Mouse (Mus musculus): ENCODE data around the gene Parp14.

The Parp14 gene

DNA sequence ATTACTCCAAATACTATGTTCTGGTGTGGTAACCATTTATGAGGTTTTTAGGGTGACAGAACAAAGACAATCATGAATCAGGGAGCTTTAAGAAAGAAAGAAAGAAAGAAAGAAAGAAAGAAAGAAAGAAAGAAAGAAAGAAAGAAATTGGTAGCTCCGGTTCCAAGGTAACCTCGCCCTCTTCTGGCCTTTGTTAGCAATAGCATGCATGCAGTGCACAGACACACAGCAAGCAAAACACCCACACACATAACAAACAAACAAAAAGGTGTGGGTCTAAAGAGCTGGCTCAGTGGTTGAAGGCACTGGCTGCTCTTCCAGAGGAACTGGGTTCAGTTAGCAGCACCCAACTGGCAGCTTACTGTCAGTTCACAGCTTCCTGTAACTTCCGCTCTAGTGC, 19.3 kb upstream of the Parp14 start:
- ChIA-PET CTCF (interaction anchor here (0.6 to 2.0 kb wide), 27 partner anchors 10 to 439 kb away, joined by 3 to 10 read pairs (median 4); partner anchors contain the start of genes Sema5b (in 2 of the 4) and Parp14 (in 1 of the 4)), POLR2A (interaction anchor here in 3 of 4 experiments (0.6 to 9.9 kb wide), 17 partner anchors 11 to 181 kb away, joined by 3 to 63 read pairs (median 3); partner anchors contain the start of genes Ccdc58 (in 1 of the 3), Dtx3l (in 1 of the 3) and Fam162a (in 1 of the 3))

DNA sequence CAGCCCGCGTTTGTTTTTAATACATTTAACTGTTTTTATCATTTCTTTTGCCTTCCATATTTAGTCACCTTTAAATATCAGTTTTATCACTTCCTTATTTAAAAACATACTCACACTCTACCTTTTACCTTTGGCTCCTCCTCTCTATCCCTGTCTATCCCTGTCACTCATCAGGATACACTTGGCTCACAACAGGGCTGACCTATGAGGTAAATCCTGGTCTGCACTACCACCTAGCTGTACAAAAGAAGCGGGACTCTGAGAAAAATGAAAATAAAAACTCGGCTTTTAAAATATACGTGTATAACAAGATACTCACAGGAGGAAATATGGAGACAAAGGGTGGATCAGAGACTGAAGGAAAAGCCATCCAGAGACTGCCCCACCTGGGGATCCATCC, 17.6 kb upstream of the Parp14 start:
- ChIA-PET CTCF (interaction anchor here (0.6 to 2.4 kb wide), 6 partner anchors 8 to 349 kb away, joined by 3 to 7 read pairs (median 4); partner anchors contain the start of gene Dtx3l (in 1 of the 4)), POLR2A (interaction anchor here in 3 of 4 experiments (0.7 to 9.9 kb wide), 11 partner anchors 8 to 324 kb away, joined by 3 to 63 read pairs (median 5); partner anchors contain the start of gene Parp14 (in 1 of the 3))

DNA sequence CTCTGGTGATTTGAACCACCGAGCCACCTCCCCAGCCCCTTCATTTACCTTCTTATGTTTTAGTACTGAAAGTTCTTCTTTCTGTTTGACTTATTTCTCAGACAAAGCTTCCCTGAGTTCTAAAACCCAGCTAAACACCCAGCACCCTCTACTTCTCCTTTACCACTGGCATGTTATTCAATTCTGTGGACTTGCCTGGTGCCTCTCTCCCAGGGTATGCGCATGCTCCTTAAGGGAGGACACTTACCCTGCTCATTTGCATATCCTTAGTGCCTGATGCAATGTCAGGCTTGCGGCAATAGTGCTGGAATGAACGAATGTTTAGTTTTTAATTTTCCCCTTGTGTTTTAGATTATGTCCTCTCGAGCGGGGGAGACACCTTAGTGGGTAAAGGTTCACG, 16.8 kb upstream of the Parp14 start:
- POLR2A ChIA-PET = interaction anchor here (0.5 to 9.9 kb wide), 38 partner anchors 8 to 469 kb away, joined by 3 to 63 read pairs (median 4); partner anchors contain the start of genes Parp14 (in 2 of the 4), Hspbap1 (in 1 of the 4) and Parp9 (in 1 of the 4)
- CTCF ChIA-PET = interaction anchor here (0.6 to 2.4 kb wide), 7 partner anchors 8 to 348 kb away, joined by 3 to 7 read pairs (median 3); partner anchors contain the start of gene Dtx3l (in 1 of the 4)

DNA sequence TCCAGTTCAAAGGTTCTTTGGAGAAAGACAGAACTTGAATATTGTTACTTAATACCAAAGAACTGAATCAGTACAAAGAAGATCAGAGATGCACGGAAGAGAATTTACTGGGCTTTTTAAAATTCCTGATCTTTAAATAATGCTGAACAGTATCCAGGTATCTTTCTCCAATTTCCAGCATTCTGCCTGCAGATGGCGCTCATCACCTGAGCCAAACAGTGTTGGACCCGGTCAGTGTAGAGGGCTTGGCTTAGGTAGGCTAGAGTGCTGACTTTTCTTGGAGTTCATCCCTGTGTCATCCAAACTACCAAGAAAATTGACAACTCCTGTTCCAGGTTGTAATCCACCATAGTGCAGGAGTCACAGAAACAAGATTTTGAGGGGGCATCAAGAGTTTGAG, 3.1 kb upstream of the Parp14 start:
- ChIA-PET CTCF (no interaction called here), POLR2A (no interaction called here)

DNA sequence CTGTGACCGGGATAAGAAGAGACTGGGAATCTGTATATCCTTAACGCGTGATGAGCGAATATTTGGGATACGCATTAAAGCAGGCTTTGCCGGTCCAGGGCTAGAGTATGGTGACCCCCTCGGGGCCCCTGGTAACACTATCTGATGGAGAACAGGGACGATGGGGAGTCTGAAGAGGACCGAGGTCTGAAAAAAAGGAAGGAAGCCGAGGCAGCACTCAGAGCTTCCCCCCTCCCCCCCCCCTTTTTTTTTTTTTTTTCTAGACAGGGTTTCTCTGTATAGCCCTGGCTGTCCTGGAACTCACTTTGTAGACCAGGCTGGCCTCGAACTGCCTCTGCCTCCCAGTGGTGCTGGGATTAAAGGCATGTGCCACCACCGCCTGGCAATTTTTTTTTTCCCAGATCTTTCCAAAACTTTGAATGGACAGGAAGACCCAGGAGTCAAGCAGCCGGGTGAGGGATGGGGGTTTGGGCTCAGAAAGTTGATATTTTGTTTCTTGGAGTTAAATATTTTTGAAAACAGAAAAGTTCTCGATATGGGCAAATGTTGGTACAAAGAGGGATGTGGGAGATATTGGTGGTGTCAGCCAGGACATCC, 1.2 kb upstream of the Parp14 start:
- ChIA-PET POLR2A (interaction anchor here in 1 of 4 experiments (0.5 to 4.3 kb wide), 7 partner anchors 11 to 96 kb away, joined by 3 to 15 read pairs (median 3); no protein-coding TSS in a partner anchor), CTCF (interaction anchor here in 2 of 4 experiments (0.6 to 0.7 kb wide), 4 partner anchors 40 to 869 kb away, joined by 3 to 4 read pairs (median 3); no protein-coding TSS in a partner anchor)

DNA sequence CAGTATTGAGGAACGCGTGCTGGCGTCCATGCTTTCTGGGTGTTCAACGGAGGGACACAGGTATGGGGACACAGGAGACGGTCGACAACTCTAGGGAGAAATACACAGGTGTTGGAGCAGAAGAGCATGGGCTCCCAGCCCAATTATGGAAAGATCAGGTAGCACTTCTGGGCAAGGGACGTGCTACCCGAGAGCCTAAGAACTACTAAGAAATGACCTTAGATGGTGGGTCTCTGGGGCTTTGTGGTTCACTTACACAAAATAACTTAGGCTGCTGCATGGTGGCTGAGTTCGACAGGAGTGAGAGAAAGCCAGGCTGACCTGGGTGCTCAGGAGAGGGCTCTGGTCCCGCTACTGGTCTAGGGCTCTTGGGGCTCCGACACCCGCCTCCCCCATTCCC, 554 bp upstream of the Parp14 start:
- ChIA-PET CTCF (interaction anchor here (0.6 to 1.5 kb wide), 13 partner anchors 19 to 870 kb away, joined by 3 to 7 read pairs (median 4); no protein-coding TSS in a partner anchor), POLR2A (interaction anchor here in 3 of 4 experiments (0.7 to 4.3 kb wide), 10 partner anchors 11 to 363 kb away, joined by 3 to 15 read pairs (median 4); no protein-coding TSS in a partner anchor)

DNA sequence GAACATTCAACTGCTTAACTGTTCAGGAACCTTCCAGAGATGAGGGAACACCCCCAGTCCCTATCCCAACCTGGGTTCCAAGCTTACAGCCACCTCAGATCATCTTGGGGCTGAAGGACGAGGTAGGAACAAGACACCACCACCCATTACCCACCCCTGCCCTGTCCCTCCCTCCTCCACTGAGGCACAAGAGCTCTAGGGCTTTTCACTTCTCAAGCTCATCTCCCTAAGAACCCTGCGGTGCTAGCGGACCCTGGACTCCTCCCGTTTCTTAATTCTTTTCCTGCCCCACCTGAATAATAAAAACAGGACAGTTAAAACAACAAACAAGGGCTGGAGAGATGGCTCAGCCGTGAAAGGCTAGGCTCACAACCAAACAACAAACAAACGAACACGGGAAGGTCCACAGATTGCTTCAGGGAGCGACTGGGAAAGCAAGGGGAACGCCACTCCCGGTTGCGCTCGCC, 730 bp downstream of the Parp14 start:
- ChIA-PET CTCF (interaction anchor here in 2 of 4 experiments (0.8 to 1.5 kb wide), 4 partner anchors 9 to 43 kb away, joined by 3 to 5 read pairs (median 3); no protein-coding TSS in a partner anchor), POLR2A (interaction anchor here (0.5 to 4.3 kb wide), 23 partner anchors 9 to 1700 kb away, joined by 3 to 15 read pairs (median 4); partner anchors contain the start of gene Hspbap1 (in 1 of the 4))

DNA sequence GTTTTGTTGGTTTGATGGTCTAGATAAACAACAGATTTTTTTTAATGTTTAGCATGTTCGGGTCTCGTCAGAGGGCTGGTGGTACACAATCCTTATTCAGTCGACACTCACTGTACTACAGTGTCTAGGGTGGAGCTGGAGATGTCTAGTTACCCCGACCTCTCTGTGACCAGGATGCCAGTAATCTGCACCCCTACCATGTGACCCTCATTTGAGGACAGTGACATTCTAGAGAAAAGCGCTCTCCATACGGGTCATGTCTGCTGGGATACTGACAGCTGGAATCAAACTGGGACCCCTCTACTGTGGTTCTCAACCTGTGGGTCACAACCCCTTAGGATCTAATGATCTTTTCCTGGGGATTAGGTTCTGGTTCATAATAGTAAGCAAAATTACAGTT, 1.7 kb downstream of the Parp14 start:
- POLR2A ChIA-PET = interaction anchor here in 2 of 4 experiments (1.0 to 4.3 kb wide), 8 partner anchors 8 to 97 kb away, joined by 3 to 15 read pairs (median 4); no protein-coding TSS in a partner anchor
- CTCF ChIA-PET = no interaction called here

DNA sequence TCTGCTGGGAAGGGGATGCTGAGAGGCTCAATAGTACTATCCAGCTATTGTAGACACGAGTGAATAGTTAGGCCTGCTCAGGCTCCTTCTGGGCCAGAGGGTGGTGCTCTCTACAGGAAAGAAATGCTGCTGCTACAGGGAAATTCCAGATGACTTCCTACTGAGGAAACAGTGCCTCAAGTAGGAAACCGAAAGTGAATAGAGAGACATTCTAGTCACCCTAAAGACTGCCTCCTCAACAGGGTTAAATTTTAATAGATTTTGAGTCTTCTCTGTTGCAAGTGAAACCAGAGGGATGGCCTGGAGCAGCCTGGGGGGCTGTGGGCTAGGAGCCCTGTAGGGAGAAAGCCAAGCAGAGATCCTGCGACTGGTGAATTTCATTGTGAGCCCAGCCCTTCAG, 2.2 kb downstream of the Parp14 start:
- POLR2A ChIA-PET = interaction anchor here in 1 of 4 experiments (0.9 to 1.2 kb wide), 3 partner anchors 9 to 97 kb away, joined by 3 to 4 read pairs (median 3); no protein-coding TSS in a partner anchor

DNA sequence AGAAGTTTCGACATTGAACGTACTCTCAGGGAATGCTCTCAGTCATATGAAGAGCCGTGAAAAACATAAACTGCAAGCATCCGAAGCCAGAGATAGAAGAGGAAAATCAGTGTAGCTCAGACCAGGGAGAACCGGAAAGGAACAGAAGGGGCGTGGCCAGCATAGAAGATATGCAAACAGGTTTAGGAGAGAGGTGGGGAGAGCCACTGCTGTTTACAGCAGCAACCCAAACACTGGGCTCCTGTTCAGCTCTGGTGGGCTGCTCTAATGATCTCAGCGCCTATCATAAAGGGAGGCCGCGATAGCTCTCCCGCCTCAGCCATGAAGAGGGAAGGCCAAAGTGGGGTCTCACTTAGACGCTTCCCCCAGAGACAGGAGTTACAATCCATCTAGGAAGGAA, 3.6 kb downstream of the Parp14 start:
- POLR2A ChIA-PET = interaction anchor here in 3 of 4 experiments (0.6 to 2.3 kb wide), 14 partner anchors 9 to 232 kb away, joined by 3 to 11 read pairs (median 4); partner anchors contain the start of gene Parp9 (in 1 of the 3)

More for the DNA sequence above, 2.2 kb downstream of the Parp14 start:
- CTCF ChIA-PET = interaction anchor here in 2 of 4 experiments (0.5 to 0.8 kb wide), 2 partner anchors 68 to 839 kb away, joined by 4 to 9 read pairs; no protein-coding TSS in a partner anchor

DNA sequence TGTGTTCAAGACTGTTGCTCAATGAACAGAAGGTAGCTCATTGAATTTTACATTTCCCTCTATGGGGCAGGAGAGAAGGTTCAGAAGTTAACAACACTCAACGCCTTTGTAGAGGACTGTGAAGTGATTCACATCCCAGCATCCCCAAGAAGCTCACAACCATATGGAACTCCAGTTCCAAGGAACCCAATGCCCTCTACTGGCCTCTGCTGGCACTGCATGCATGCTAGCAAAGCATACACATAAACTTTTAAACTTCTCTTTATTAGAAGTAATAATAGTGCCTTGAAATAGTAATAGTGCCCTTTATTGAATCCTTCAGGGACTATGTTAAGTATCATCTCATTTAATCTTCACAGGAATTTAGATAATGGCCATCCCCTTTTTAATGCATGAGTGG, 9.3 kb downstream of the Parp14 start:
- ChIA-PET CTCF (interaction anchor here (0.6 to 3.0 kb wide), 35 partner anchors 8 to 630 kb away, joined by 3 to 13 read pairs (median 3); partner anchors contain the start of genes Parp9 (in 1 of the 4) and Sema5b (in 1 of the 4)), POLR2A (interaction anchor here in 3 of 4 experiments (0.7 to 2.4 kb wide), 13 partner anchors 9 to 88 kb away, joined by 3 to 15 read pairs (median 4); partner anchors contain the start of gene Parp14 (in 1 of the 3))

More for the DNA sequence above, 3.6 kb downstream of the Parp14 start:
- CTCF ChIA-PET = interaction anchor here in 2 of 4 experiments (0.6 to 1.0 kb wide), 2 partner anchors 11 to 13 kb away, joined by 3 read pairs; no protein-coding TSS in a partner anchor

DNA sequence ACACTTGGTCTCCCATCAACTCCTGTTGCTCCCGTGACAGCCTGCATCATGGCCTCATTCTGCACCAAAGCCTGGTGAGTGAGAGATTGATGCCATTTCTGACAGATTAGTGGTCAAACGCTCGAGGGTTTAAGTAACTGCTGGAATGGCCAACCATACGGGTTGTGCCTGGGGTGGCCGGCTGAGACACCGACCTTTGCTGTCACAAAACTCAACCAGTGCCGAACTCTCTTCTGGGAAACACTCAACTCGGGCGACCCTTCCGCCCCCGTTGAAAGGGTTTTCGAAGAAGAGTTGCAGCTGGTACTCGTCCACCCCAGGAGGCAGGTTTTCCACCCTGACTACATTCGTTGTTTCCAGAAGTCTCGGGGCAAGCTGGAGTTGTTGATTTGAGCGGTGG, 11.1 kb downstream of the Parp14 start:
- CTCF ChIA-PET = interaction anchor here in 2 of 4 experiments (0.8 to 2.6 kb wide), 4 partner anchors 30 to 127 kb away, joined by 3 to 10 read pairs (median 6); partner anchors contain the start of gene Dtx3l (in 1 of the 2)

DNA sequence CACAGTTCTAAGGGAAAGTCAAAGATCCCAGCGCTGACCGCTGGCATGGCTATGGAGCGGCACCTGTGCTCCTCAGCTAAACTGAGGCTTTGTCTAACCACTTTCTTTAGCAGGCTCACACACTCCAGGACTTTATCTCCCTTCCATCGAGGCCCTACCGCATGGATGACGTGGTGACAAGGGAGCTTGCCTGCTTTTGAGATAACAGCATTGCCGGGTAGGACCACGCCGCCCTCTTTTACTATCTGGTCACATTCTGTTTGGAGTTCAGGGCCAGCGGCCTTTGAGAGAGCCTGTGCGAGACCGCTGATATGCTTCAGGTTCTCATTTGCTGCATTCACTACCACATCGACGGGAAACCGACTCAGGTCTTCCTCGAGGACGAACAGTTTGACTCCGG, 14.6 kb downstream of the Parp14 start:
- CTCF ChIA-PET = interaction anchor here in 1 of 4 experiments (1.5 kb wide), 1 partner anchor 9 kb away, joined by 4 read pairs; no protein-coding TSS in a partner anchor
- POLR2A ChIA-PET = interaction anchor here in 2 of 4 experiments (0.6 to 2.2 kb wide), 4 partner anchors 10 to 64 kb away, joined by 3 to 11 read pairs (median 4); no protein-coding TSS in a partner anchor

More for the DNA sequence above, 11.1 kb downstream of the Parp14 start:
- POLR2A ChIA-PET = interaction anchor here in 1 of 4 experiments (0.8 to 2.4 kb wide), 5 partner anchors 9 to 35 kb away, joined by 3 to 15 read pairs (median 4); partner anchors contain the start of gene Parp14

DNA sequence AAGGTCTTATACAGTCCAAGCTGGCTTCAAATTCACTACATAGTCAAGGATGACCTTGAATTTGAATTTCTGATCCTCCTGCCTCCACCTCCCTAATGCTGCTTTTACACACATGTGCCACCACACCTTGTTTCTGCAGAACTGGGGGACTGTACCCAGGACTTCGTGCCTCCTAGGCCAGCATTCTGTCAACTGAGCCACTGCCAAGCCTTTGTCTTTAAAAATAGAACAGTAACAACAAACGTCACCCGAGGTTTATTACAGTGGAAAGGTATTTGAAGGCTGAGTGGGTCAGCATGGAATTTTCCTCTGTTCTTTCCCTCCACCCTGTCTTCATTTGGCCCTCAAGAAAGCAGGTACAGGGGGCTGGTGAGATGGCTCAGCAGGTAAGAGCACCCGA, 15.5 kb downstream of the Parp14 start:
- ChIA-PET CTCF (interaction anchor here in 3 of 4 experiments (0.6 to 0.7 kb wide), 6 partner anchors 19 to 329 kb away, joined by 3 to 6 read pairs (median 3); no protein-coding TSS in a partner anchor), POLR2A (interaction anchor here in 3 of 4 experiments (0.5 to 2.2 kb wide), 9 partner anchors 11 to 328 kb away, joined by 3 to 11 read pairs (median 4); no protein-coding TSS in a partner anchor)

DNA sequence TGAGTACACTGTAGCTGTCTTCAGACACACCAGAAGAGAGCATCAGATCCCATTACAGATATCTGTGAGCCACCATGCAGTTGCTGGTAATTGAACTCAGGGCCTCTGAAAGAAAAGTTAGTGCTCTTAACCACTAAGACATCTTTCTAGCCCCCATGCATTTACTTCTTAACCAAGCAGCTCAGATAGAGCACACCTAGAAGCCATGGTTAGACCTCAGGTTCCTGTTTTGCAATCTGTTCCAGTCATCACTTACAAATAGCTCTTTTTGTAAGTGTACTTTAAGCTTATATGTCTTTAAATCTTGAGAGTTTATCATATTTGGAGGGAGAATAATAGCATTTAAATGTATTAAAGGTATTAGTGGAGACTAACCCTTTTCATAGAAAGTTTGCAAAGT, 24.2 kb downstream of the Parp14 start:
- ChIA-PET POLR2A (no interaction called here), CTCF (interaction anchor here in 1 of 4 experiments (1.2 kb wide), 1 partner anchor 10 kb away, joined by 4 read pairs; no protein-coding TSS in a partner anchor)

DNA sequence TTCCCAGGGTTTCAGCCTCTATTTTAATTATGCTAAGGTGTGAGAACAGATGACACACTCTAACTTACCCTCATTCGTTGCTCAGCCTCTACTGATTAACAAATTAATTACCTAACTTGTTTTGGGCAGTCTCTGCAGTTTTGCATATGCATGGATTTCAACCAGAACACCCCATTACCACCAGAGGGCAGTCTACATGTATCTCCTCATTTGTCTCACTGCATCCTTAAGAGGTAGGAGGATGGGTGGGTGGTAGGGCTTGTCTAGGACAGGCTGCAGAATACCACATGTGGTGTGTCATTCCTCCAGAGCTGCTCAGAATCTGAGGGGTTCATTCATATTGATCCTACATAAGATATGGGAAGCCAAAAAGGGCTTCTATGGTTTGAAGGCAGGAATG, 31.7 kb downstream of the Parp14 start:
- CTCF ChIA-PET = interaction anchor here in 1 of 4 experiments (0.7 kb wide), 1 partner anchor 642 kb away, joined by 3 read pairs; no protein-coding TSS in a partner anchor
- POLR2A ChIA-PET = interaction anchor here in 1 of 4 experiments (1.1 to 1.4 kb wide), 2 partner anchors 13 to 15 kb away, joined by 3 read pairs; no protein-coding TSS in a partner anchor

DNA sequence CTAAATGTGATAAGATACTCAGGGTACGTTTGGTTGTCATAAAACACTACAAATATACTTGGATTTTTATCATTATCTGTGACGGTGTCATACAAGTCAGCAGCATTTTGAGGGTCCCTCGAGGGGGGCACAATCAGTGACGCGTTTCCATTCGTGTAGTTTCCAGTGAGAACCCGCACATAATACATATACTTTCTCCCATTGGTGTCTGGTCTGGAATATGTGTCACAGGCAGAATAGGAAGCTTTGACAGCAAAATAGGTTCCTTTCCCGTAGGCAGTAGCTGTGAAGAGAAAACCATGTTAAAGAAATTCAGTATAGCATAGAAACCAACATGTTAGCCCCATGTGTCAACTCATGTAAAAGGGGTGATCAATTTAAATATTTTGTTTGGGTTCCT, 36.7 kb downstream of the Parp14 start:
- CTCF ChIA-PET = interaction anchor here in 2 of 4 experiments (0.8 to 1.0 kb wide), 3 partner anchors 18 to 105 kb away, joined by 3 read pairs; no protein-coding TSS in a partner anchor
- POLR2A ChIA-PET = interaction anchor here in 3 of 4 experiments (0.6 to 4.3 kb wide), 12 partner anchors 9 to 237 kb away, joined by 3 to 17 read pairs (median 4); no protein-coding TSS in a partner anchor

DNA sequence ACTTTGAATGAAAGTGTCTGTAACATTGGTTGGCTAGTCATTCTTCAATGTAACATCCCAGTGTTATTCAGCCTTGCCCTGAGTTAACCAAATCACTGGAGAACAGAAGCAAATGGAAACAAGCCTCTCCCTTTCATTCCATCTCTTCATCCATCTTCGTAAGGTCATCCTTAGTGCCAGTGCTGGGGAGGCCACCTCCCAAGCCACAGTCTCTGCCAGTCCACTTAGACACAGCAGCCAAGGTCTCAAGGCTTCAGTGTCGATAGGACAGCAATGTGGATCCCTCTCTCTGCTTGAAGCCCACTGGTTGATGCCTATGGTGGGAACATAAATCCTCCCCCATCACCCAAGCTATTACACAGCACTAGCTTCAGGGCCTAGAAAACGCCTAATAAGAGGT, 38.4 kb downstream of the Parp14 start:
- CTCF ChIA-PET = interaction anchor here in 2 of 4 experiments (0.7 to 1.4 kb wide), 3 partner anchors 16 to 80 kb away, joined by 3 read pairs; no protein-coding TSS in a partner anchor

More for the DNA sequence above, 38.4 kb downstream of the Parp14 start:
- POLR2A ChIA-PET = no interaction called here

All from embryonic stem cell, embryonic (primary cell).